Mouse (Mus musculus) retina, embryonic 14.5 days (tissue): ENCODE measurements at regions not wholly inside any gene's neighbourhood (a gene's known extent, or its start where the extent isn't known, plus 50 kb on each side); places are given as distances from the start of the nearest gene placed in this dataset.

ENCODE experiments used
- DNase-seq: peaks from one replicate; pipeline ENCODE4 v3.0.0-alpha.2; 2015; ENCODE audit warnings: low spot score

- no peak for DNase-seq
Measured at GRCm38 (mm10) chr6:143536525-143537293, 369.7 kb downstream of the Etnk1 start.

GRCm38 (mm10) chr6:143547406-143547903 is 380.4 kb downstream of the Etnk1 start:
- no peak for DNase-seq

GRCm38 (mm10) chr6:143554946-143555345 is 387.9 kb downstream of the Etnk1 start:
- no peak for DNase-seq

GRCm38 (mm10) chr6:143558046-143558884 is 391.2 kb downstream of the Etnk1 start:
- DNase-seq: no peak

GRCm38 (mm10) chr6:143559316-143559715 is 392.3 kb downstream of the Etnk1 start:
- DNase-seq: no peak

- no peak for DNase-seq
Measured at GRCm38 (mm10) chr6:143561316-143562088, 394.5 kb downstream of the Etnk1 start.

- peak; percentile 51 for DNase-seq
Measured at GRCm38 (mm10) chr6:143571356-143572115, 404.5 kb downstream of the Etnk1 start.

GRCm38 (mm10) chr6:143579223-143579622 is 412.2 kb downstream of the Etnk1 start:
- DNase-seq: no peak

GRCm38 (mm10) chr6:143589666-143590065 is 422.6 kb downstream of the Etnk1 start:
- no peak for DNase-seq

GRCm38 (mm10) chr6:143590231-143590630 is 423.2 kb downstream of the Etnk1 start:
- DNase-seq: no peak

GRCm38 (mm10) chr6:143592490-143592889 is 425.5 kb downstream of the Etnk1 start:
- peak; percentile 20 for DNase-seq

- no peak for DNase-seq
Measured at GRCm38 (mm10) chr6:143595486-143595885, 428.5 kb downstream of the Etnk1 start.

GRCm38 (mm10) chr6:143597414-143597813 is 430.4 kb downstream of the Etnk1 start:
- DNase-seq: no peak

GRCm38 (mm10) chr6:143598916-143599315 is 431.9 kb downstream of the Etnk1 start:
- DNase-seq: no peak

GRCm38 (mm10) chr6:143609100-143609499 is 442.1 kb downstream of the Etnk1 start:
- peak; percentile 75 for DNase-seq

- DNase-seq: no peak
Measured at GRCm38 (mm10) chr6:143612966-143613365, 445.9 kb downstream of the Etnk1 start.

- DNase-seq: no peak
Measured at GRCm38 (mm10) chr6:143614431-143614987, 447.5 kb downstream of the Etnk1 start.

- no peak for DNase-seq
Measured at GRCm38 (mm10) chr6:143615361-143615760, 448.3 kb downstream of the Etnk1 start.

- no peak for DNase-seq
Measured at GRCm38 (mm10) chr6:143616386-143616785, 449.4 kb downstream of the Etnk1 start.

GRCm38 (mm10) chr6:143618558-143618957 is 451.5 kb downstream of the Etnk1 start:
- DNase-seq: no peak

GRCm38 (mm10) chr6:143620583-143620982 is 453.6 kb downstream of the Etnk1 start:
- DNase-seq: no peak
